Mouse (Mus musculus) kidney, embryonic 14.5 days (tissue): ENCODE measurements around the gene Adgra1. TPM values are rescaled to one million over a fixed set of nuclear protein-coding genes. Genes with fewer than 3 reads are reported as not detected.

Experiments used
- ATAC-seq: fragments of 200-750 bp; cut with Nextera tagmentation; 2 replicates; pipeline ENCODE4 v1.8.0; 2017; ENCODE audit warnings: moderate number of reproducible peaks, mild to moderate bottlenecking, moderate TSS enrichment, moderate library complexity; ENCODE audit not compliant: low FRiP score, low TSS enrichment
- H3K27ac ChIP-seq: fragments of 300-500 bp; sonication (generic); 2 replicates; pipeline ENCODE4 v1.5.1; 2014; ENCODE audit warnings: low read depth, mild to moderate bottlenecking, low read length, moderate library complexity, mixed read lengths
- H3K27me3 ChIP-seq: fragments of 300-500 bp; sonication (generic); 2 replicates; pipeline ENCODE4 v1.6.1; 2014; ENCODE audit warnings: mild to moderate bottlenecking, low read length; ENCODE audit not compliant: control insufficient read depth, insufficient read depth
- H3K36me3 ChIP-seq: fragments of 300-500 bp; sonication (generic); 2 replicates; pipeline ENCODE4 v1.6.1; 2014; ENCODE audit warnings: low read length, mixed read lengths; ENCODE audit not compliant: control insufficient read depth, insufficient read depth
- H3K4me1 ChIP-seq: fragments of 300-500 bp; sonication (generic); 2 replicates; pipeline ENCODE4 v1.6.1; 2014; ENCODE audit warnings: low read length, mixed read lengths; ENCODE audit not compliant: control insufficient read depth, insufficient read depth
- H3K4me2 ChIP-seq: fragments of 300-500 bp; sonication (generic); replicated peaks from 2 replicates; pipeline ENCODE4 v1.6.1; 2014; ENCODE audit warnings: low read depth, mild to moderate bottlenecking, low read length
- H3K4me3 ChIP-seq: fragments of 300-500 bp; sonication (generic); 2 replicates; pipeline ENCODE4 v1.5.1; 2014; ENCODE audit warnings: mild to moderate bottlenecking, low read length
- H3K9ac ChIP-seq: fragments of 300-500 bp; sonication (generic); 2 replicates; pipeline ENCODE4 v1.6.1; 2014; ENCODE audit warnings: low read depth, mild to moderate bottlenecking, low read length, moderate library complexity
- H3K9me3 ChIP-seq: fragments of 300-500 bp; sonication (generic); 2 replicates; pipeline ENCODE4 v1.6.1; 2016; ENCODE audit warnings: low read length; ENCODE audit not compliant: control insufficient read depth
- WGBS: fragments of 180-500 bp; shearing (Covaris S2); extraction: QIAGEN DNeasy Blood & Tissue Kit; methylation state at CpG from one replicate; pipeline ENCODE4 v1.1.7; 2014; 5-methylcytosine and 5-hydroxymethylcytosine counted together
- polyA plus RNA-seq: library from polyadenylated mRNA; unstranded; fragments of >200 nt; fragmentation: Nextera tagmentation; extraction: Ambion mirVana; gene quantifications from 2 replicates; pipeline ENCODE4 v1.2.1, GENCODE M21; 2014

Gene Adgra1
- polyA plus RNA-seq, 1 experiment from 2014 or later, result 0.93 TPM

- ATAC-seq, result no peak
Observed at GRCm38 (mm10) chr7:139811706-139812105, 22.3 kb upstream of the Adgra1 start.

DNA sequence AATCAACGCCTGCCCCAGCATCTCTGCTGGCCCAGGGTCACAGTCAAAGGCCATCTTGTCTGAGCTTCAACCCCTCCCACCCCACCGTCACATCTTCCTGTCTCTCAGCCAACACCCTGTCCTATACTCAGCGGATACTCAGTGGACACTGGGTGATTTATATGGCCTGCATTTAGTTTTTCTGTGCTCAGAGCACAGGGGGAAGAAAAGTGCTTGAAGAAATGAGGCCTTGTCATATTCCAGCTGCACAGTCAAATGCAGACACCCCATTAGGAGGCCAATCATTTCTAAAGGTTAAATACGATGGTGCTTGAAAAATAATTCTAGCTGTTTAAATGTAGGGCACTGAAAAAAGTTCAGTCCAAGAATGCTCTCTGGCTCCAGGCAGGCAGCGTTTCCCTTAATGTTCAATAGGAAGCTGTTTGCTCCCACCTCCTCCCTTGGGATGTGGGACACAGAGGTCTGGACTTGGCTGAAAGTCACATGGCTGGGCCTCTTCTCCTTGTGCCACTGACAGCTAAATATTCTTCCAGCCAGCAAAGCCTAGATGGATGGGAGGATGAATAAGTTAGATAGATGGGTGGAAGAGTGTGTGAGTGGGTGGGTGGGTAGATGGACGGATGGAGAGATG is 20.3 kb upstream of the Adgra1 start:
- ATAC-seq, result no peak
- WGBS, result 75% methylated on average over 6 of the region's 6 CpGs

More at GRCm38 (mm10) chr7:139811706-139812105, 22.3 kb upstream of the Adgra1 start:
- H3K36me3 ChIP-seq, result no peaks in the 10 kb centered on the region
- H3K4me3 ChIP-seq, result no peak overlapping the region
- no peaks in the 10 kb centered on the region for H3K27me3 ChIP-seq
- H3K4me2 ChIP-seq, result no peak overlapping the region
- no peaks in the 10 kb centered on the region for H3K4me1 ChIP-seq
- no peak overlapping the region for H3K27ac ChIP-seq
- H3K9me3 ChIP-seq, result no peaks in the 10 kb centered on the region; the same call in 1 of the 2 replicates
- WGBS, result 93% methylated on average over 7 of the region's 7 CpGs
- no peak overlapping the region for H3K9ac ChIP-seq

GRCm38 (mm10) chr7:139822301-139823010 is 11.5 kb upstream of the Adgra1 start:
- Histone ChIP-seq H3K36me3 (no peaks in the 10 kb centered on the region), H3K27me3 (no peaks in the 10 kb centered on the region), H3K4me2 (no peak overlapping the region), H3K9me3 (no peaks in the 10 kb centered on the region), H3K4me1 (no peaks in the 10 kb centered on the region), H3K4me3 (no peak overlapping the region), H3K9ac (no peak overlapping the region), H3K27ac (no peak overlapping the region)
- WGBS, result 77% methylated on average over 12 of the region's 12 CpGs
- no peak for ATAC-seq

More for the DNA sequence above, 20.3 kb upstream of the Adgra1 start:
- no peak overlapping the region for H3K9ac ChIP-seq
- no peaks in the 10 kb centered on the region for H3K36me3 ChIP-seq
- no peak overlapping the region for H3K4me2 ChIP-seq
- H3K27me3 ChIP-seq, result no peaks in the 10 kb centered on the region
- no peaks in the 10 kb centered on the region; the same call in 1 of the 2 replicates for H3K9me3 ChIP-seq
- H3K4me3 ChIP-seq, result no peak overlapping the region
- no peak overlapping the region for H3K27ac ChIP-seq
- H3K4me1 ChIP-seq, result no peaks in the 10 kb centered on the region

DNA sequence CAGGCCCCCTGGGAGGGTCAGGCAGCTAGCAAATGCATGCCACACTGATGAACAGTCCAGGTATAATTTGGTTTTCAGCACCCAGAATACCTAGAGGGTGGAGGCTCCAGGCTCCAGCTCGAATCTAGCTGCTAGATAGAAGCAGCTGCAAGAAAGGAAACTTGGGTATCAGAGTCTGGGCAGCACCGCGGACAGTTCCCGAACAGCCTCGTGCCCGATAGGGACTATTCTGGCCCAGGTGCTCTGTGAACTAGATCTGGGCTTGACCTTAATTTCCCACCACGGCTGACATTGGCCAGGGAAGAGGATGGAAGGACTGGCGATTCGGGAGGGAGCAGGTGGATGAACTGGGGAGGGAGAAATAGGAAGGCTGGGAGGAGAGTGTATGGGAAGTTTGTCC is 6.3 kb upstream of the Adgra1 start:
- ATAC-seq, result no peak
- Histone ChIP-seq H3K27ac (no peak overlapping the region), H3K4me1 (no peaks in the 10 kb centered on the region), H3K4me3 (no peak overlapping the region), H3K9ac (no peak overlapping the region), H3K27me3 (no peaks in the 10 kb centered on the region), H3K4me2 (no peak overlapping the region), H3K9me3 (no peaks in the 10 kb centered on the region), H3K36me3 (no peaks in the 10 kb centered on the region)
- 6% methylated on average over 9 of the region's 9 CpGs for WGBS

GRCm38 (mm10) chr7:139833532-139833931 is 442 bp upstream of the Adgra1 start:
- ATAC-seq, result no peak
- no peak overlapping the region for H3K27ac ChIP-seq
- no peak overlapping the region for H3K9ac ChIP-seq
- no peaks in the 10 kb centered on the region for H3K9me3 ChIP-seq
- no peaks in the 10 kb centered on the region for H3K27me3 ChIP-seq
- H3K4me2 ChIP-seq, result peak overlapping the region; percentile 43
- no peaks in the 10 kb centered on the region for H3K36me3 ChIP-seq
- 34% methylated on average over 5 of the region's 5 CpGs for whole genome bisulfite sequencing
- peaks cover 20% of the 10 kb centered on the region for H3K4me1 ChIP-seq
- peak overlapping the region; percentile 21; the same call in 1 of the 2 replicates for H3K4me3 ChIP-seq

GRCm38 (mm10) chr7:139835140-139836131 is 1.5 kb downstream of the Adgra1 start:
- no peaks in the 10 kb centered on the region for H3K27me3 ChIP-seq
- H3K4me2 ChIP-seq, result no peak overlapping the region; the same call in 1 of the 2 replicates
- peak; percentile 47 for ATAC-seq
- H3K4me3 ChIP-seq, result no peak overlapping the region
- H3K9me3 ChIP-seq, result no peaks in the 10 kb centered on the region
- 40% methylated on average over 15 of the region's 15 CpGs for WGBS
- H3K9ac ChIP-seq, result no peak overlapping the region
- no peaks in the 10 kb centered on the region for H3K36me3 ChIP-seq
- peaks cover 20% of the 10 kb centered on the region for H3K4me1 ChIP-seq
- H3K27ac ChIP-seq, result no peak overlapping the region

GRCm38 (mm10) chr7:139840443-139841168 is 6.6 kb downstream of the Adgra1 start:
- Histone ChIP-seq H3K36me3 (no peaks in the 10 kb centered on the region), H3K4me3 (no peak overlapping the region), H3K4me2 (no peak overlapping the region), H3K27me3 (no peaks in the 10 kb centered on the region), H3K4me1 (peaks cover 9% of the 10 kb centered on the region; the same call in 1 of the 2 replicates), H3K27ac (no peak overlapping the region), H3K9ac (no peak overlapping the region), H3K9me3 (no peaks in the 10 kb centered on the region)
- no peak for ATAC-seq
- 85% methylated on average over 11 of the region's 11 CpGs for WGBS

GRCm38 (mm10) chr7:139842397-139842796 is 8.4 kb downstream of the Adgra1 start:
- Histone ChIP-seq H3K4me2 (no peak overlapping the region), H3K27ac (no peak overlapping the region), H3K4me3 (no peak overlapping the region), H3K36me3 (no peaks in the 10 kb centered on the region), H3K4me1 (0 out of 2 replicates have a peak, but pooled peaks cover 3% of the 10 kb centered on the region), H3K9ac (no peak overlapping the region), H3K9me3 (no peaks in the 10 kb centered on the region), H3K27me3 (no peaks in the 10 kb centered on the region)
- ATAC-seq, result no peak
- 35% methylated on average over 6 of the region's 6 CpGs for WGBS
